Mouse (Mus musculus) forebrain, embryonic 16.5 days (tissue): ENCODE measurements around the gene Bcr. TPM values are rescaled to one million over a fixed set of nuclear protein-coding genes. Genes with fewer than 3 reads are reported as not detected.
A peak's percentile ranks its signal among the peaks of the same experiment; 100 is the strongest.

ENCODE experiments used
- ATAC-seq: fragments of 200-750 bp; cut with Nextera tagmentation; 2 replicates; pipeline ENCODE4 v1.8.0; 2017; ENCODE audit warnings: mild to moderate bottlenecking, moderate library complexity
- H3K27ac ChIP-seq: fragments of 300-500 bp; sonication (generic); 2 replicates; pipeline ENCODE4 v1.5.1; 2014; ENCODE audit warnings: low read length, control low read depth
- H3K27me3 ChIP-seq: fragments of 300-500 bp; sonication (generic); replicated peaks from 2 replicates; pipeline ENCODE4 v1.6.1; 2014; ENCODE audit warnings: low read length; ENCODE audit not compliant: control insufficient read depth, insufficient read depth
- H3K36me3 ChIP-seq: fragments of 300-500 bp; sonication (generic); 2 replicates; pipeline ENCODE4 v1.6.1; 2014; ENCODE audit not compliant: control insufficient read depth, insufficient read depth
- H3K4me1 ChIP-seq: fragments of 300-500 bp; sonication (generic); replicated peaks from 2 replicates; pipeline ENCODE4 v1.6.1; 2014; ENCODE audit warnings: low read length; ENCODE audit not compliant: control insufficient read depth, insufficient read depth
- H3K4me2 ChIP-seq: fragments of 300-500 bp; sonication (generic); 2 replicates; pipeline ENCODE4 v1.6.1; 2014; ENCODE audit warnings: mild to moderate bottlenecking, low read length, control low read depth
- H3K4me3 ChIP-seq: fragments of 300-500 bp; sonication (generic); replicated peaks from 2 replicates; pipeline ENCODE4 v1.5.1; 2014; ENCODE audit warnings: mild to moderate bottlenecking, low read length, control low read depth
- H3K9ac ChIP-seq: fragments of 300-500 bp; sonication (generic); replicated peaks from 2 replicates; pipeline ENCODE4 v1.6.1; 2014; ENCODE audit warnings: low read depth, low read length, control low read depth
- H3K9me3 ChIP-seq: fragments of 300-500 bp; sonication (generic); 2 replicates; pipeline ENCODE4 v1.6.1; 2016; ENCODE audit warnings: low read length; ENCODE audit not compliant: control insufficient read depth
- WGBS: fragments of 180-500 bp; shearing (Covaris S2); extraction: QIAGEN DNeasy Blood & Tissue Kit; methylation state at CpG from one replicate; pipeline ENCODE4 v1.1.7; 2014; 5-methylcytosine and 5-hydroxymethylcytosine counted together
- polyA plus RNA-seq: library from polyadenylated mRNA; unstranded; fragments of >200 nt; fragmentation: Nextera tagmentation; extraction: Ambion mirVana; gene quantifications from 2 replicates; pipeline ENCODE4 v1.2.1, GENCODE M21; 2015

Bcr gene
- polyA plus RNA-seq, 1 experiment from 2014 or later: 17.6 TPM

DNA sequence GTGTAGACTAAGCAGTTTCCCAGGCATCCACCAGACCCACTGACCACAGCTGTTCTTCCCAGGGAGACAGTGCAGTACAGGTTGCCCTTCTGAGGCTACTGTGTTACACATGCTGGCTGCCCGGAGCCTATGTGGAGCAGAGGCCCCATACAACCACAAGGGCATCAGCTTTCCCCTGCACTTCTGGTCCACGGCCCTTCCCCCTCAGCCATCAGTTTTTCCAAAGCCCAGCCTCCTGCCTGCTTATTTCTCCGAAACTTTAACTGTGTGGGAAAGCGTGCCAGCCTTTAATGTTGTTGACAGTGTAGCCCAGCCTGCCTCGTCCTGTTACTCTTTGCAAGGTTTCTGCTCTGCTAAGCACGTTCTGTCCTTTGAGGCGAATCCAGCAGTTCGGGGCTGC, 112.7 kb downstream of the Bcr start:
- no peak overlapping the region for H3K9ac ChIP-seq
- no peaks in the 10 kb centered on the region for H3K9me3 ChIP-seq
- 81% methylated on average over 8 of the region's 8 CpGs for WGBS
- no peak overlapping the region for H3K27ac ChIP-seq
- H3K4me1 ChIP-seq: no peaks in the 10 kb centered on the region
- H3K27me3 ChIP-seq: no peaks in the 10 kb centered on the region
- H3K36me3 ChIP-seq: peaks cover 43% of the 10 kb centered on the region
- no peak for ATAC-seq
- no peak overlapping the region for H3K4me3 ChIP-seq
- no peak overlapping the region for H3K4me2 ChIP-seq

DNA sequence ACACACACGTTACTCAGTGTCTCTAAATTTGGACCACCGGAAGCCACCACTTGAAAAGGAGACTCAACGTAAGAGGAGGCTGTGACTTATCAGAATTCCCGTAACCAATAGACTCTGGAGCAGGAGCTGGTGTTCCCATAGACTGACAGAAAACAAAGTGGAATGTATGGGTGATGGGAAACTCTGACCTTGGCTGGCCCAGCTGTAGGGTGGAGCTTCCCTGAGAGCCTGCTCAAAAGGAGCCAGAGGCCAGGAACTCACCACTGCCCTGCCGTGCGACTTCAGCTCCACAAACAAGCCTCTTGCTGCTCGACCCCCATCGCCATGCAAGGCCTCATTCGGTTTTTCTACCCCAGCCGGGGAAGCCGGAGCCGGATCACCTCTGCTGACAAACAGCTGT, 113.3 kb downstream of the Bcr start:
- Histone ChIP-seq H3K4me2 (no peak overlapping the region), H3K9me3 (no peaks in the 10 kb centered on the region), H3K27me3 (no peaks in the 10 kb centered on the region), H3K9ac (no peak overlapping the region), H3K4me3 (no peak overlapping the region), H3K4me1 (no peaks in the 10 kb centered on the region), H3K36me3 (peaks cover 45% of the 10 kb centered on the region), H3K27ac (no peak overlapping the region)
- WGBS: 87% methylated on average over 12 of the region's 12 CpGs
- ATAC-seq: no peak

- no peak overlapping the region for H3K4me2 ChIP-seq
- no peak overlapping the region for H3K27ac ChIP-seq
- 88% methylated on average over 8 of the region's 8 CpGs for WGBS
Measured at GRCm38 (mm10) chr10:75176494-75176893, 116.1 kb downstream of the Bcr start.

GRCm38 (mm10) chr10:75178911-75179310, 118.5 kb downstream of the Bcr start:
- Histone ChIP-seq H3K4me1 (no peaks in the 10 kb centered on the region), H3K4me2 (no peak overlapping the region), H3K9me3 (no peaks in the 10 kb centered on the region), H3K27ac (no peak overlapping the region), H3K9ac (no peak overlapping the region), H3K27me3 (no peaks in the 10 kb centered on the region), H3K36me3 (peaks cover 41% of the 10 kb centered on the region), H3K4me3 (no peak overlapping the region)
- 91% methylated on average over 5 of the region's 5 CpGs for WGBS
- no peak for ATAC-seq

More at GRCm38 (mm10) chr10:75176494-75176893, 116.1 kb downstream of the Bcr start:
- no peak overlapping the region for H3K4me3 ChIP-seq
- H3K27me3 ChIP-seq: no peaks in the 10 kb centered on the region
- H3K9me3 ChIP-seq: no peaks in the 10 kb centered on the region
- H3K9ac ChIP-seq: no peak overlapping the region
- no peak for ATAC-seq
- peaks cover 44% of the 10 kb centered on the region for H3K36me3 ChIP-seq
- no peaks in the 10 kb centered on the region for H3K4me1 ChIP-seq

DNA sequence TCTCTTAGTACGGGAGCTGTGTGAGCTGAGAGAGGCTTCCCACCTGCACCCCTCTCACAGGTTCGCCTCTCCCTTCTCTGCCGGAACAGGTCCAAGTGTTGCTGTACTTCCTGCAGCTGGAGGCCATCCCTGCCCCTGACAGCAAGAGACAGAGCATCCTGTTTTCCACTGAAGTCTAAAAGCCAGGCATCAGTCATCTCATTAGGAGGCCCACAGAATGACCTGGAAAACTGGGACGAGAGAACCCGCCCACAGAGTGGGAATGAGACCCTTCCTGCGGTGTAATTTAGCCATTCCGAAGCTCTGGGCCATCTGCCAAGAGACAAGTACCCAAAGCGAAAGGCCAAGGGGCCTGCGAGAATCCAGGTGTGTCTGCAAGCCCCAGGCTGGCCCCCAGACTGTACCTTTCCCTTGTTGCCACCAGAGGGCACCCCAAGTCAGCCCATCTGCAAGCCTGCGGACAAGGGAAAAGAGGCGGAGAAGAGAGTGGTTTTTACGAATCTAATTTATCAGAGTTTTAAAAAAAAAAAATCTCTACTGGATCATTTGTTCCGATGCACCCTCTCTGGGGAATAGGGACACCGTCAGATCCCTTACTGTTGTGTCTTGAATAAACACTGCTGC, 121.9 kb downstream of the Bcr start:
- WGBS: 38% methylated on average over 14 of the region's 14 CpGs
- no peaks in the 10 kb centered on the region for H3K4me1 ChIP-seq
- no peaks in the 10 kb centered on the region for H3K9me3 ChIP-seq
- H3K4me3 ChIP-seq: no peak overlapping the region
- peak; percentile 69 for ATAC-seq
- H3K27ac ChIP-seq: no peak overlapping the region
- H3K36me3 ChIP-seq: peaks cover 32% of the 10 kb centered on the region
- H3K4me2 ChIP-seq: no peak overlapping the region
- no peaks in the 10 kb centered on the region for H3K27me3 ChIP-seq
- H3K9ac ChIP-seq: no peak overlapping the region

DNA sequence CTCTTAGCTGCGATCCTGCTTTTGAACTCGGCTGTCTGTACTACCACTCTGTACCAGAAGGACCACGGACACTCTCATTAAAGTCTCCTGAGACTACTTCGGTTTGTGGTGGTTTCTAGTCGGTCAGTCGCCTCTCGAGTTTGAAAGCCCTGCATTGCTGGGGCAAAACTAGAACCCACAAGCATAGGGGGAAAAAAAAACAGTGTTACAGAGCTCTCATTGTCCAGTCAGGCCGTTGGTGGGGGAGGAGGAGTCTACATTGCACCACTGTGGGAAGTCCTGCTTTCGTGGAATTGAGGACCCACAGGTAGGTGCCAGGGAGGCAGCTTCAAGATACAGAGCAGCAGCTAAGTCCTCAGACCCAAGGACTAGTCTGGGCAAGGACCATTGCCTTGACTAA, 124.4 kb downstream of the Bcr start:
- Histone ChIP-seq H3K9me3 (no peaks in the 10 kb centered on the region), H3K27ac (no peak overlapping the region), H3K27me3 (no peaks in the 10 kb centered on the region), H3K9ac (no peak overlapping the region), H3K4me1 (no peaks in the 10 kb centered on the region), H3K4me3 (no peak overlapping the region), H3K4me2 (no peak overlapping the region), H3K36me3 (peaks cover 16% of the 10 kb centered on the region)
- 95% methylated on average over 9 of the region's 9 CpGs for WGBS
- no peak for ATAC-seq

DNA sequence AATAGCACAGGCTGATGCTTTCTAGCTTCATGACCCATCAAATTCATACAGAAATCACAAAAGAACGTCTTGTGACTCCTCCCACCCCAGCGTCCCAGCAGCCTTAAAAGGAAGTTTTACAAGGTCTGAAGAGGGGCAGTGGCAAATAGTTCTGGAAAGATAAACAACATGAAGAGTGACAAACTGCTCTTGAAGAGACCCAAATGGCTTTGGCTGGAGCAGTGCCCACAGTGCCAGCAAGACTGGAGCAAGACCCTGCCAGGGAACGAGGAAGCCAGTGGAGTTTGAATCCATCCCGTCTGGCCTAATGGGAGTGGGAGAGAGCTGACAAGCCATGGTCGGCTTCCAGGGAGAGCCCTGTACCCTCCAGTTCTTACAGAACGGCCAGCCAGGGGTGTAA, 126.2 kb downstream of the Bcr start:
- H3K36me3 ChIP-seq: 0 out of 2 replicates have a peak, but pooled peaks cover 6% of the 10 kb centered on the region
- no peak overlapping the region for H3K27ac ChIP-seq
- H3K9me3 ChIP-seq: no peaks in the 10 kb centered on the region
- H3K4me2 ChIP-seq: no peak overlapping the region
- ATAC-seq: no peak
- H3K9ac ChIP-seq: no peak overlapping the region
- H3K4me1 ChIP-seq: no peaks in the 10 kb centered on the region
- WGBS: 60% methylated on average over 6 of the region's 6 CpGs
- no peak overlapping the region for H3K4me3 ChIP-seq
- no peaks in the 10 kb centered on the region for H3K27me3 ChIP-seq

DNA sequence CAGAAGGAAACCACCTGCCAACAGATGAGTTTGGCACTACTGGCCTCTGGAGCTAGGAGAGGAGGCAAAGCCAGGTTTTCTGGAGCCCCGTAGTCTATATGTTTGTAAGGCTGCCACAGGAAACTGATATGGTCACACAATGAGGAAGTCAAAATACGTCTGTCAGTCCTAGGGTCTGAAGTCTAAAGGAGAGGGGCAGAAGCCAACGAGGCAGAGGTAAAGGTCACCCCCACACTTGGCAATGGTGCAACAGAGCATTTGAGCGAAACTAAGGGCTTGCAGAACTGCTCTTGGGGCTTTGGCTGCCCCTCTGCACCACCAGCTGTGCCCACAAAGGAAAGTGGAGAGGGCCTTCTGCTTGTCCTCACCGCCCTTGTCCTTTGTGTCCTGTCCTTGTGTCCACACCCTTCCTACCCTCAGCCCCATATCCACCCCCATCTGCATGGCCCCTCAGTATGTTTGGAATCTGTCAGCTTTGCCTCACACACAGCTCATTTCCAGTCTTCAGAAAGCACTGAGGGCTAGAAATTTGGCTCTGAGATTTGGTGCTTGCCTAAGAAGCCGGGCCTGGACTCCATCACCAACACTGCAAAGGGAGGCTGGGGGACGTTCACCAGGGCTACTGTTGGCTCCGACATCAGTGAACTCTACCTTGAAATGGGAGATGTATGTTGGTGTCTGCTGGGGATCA, 127.1 kb downstream of the Bcr start:
- Histone ChIP-seq H3K4me1 (no peaks in the 10 kb centered on the region), H3K27ac (no peak overlapping the region), H3K36me3 (0 out of 2 replicates have a peak, but pooled peaks cover 6% of the 10 kb centered on the region), H3K4me3 (no peak overlapping the region), H3K9ac (no peak overlapping the region), H3K9me3 (no peaks in the 10 kb centered on the region), H3K4me2 (no peak overlapping the region), H3K27me3 (no peaks in the 10 kb centered on the region)
- ATAC-seq: no peak
- WGBS: 88% methylated on average over 8 of the region's 8 CpGs

DNA sequence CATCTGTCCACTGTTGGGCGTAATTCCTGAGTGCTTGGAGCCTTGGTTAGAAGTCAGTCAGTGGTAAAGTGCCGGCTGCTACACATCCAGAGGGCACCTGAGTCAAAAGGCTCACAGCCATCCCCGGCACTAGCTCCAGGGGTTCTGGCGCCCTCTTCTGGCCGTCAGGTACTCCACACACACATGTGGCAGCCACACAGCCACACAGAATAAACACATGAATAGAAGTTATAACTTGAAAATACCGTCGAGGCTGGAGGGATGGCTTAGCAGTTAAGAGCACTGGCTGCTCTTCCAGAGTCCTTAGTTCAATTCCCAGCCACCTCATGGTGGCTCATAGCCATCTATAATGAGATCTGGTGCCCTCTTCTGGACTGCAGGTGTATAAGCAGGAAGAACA, 131.3 kb downstream of the Bcr start:
- H3K4me1 ChIP-seq: no peaks in the 10 kb centered on the region
- no peak for ATAC-seq
- H3K4me2 ChIP-seq: no peak overlapping the region
- H3K27me3 ChIP-seq: no peaks in the 10 kb centered on the region
- no peaks in the 10 kb centered on the region for H3K36me3 ChIP-seq
- H3K27ac ChIP-seq: no peak overlapping the region
- no peaks in the 10 kb centered on the region for H3K9me3 ChIP-seq
- H3K4me3 ChIP-seq: no peak overlapping the region
- H3K9ac ChIP-seq: no peak overlapping the region
- WGBS: 58% methylated on average over 7 of the region's 7 CpGs
